Mouse (Mus musculus) kidney, postnatal 10 days (tissue): ENCODE measurements around the gene Nectin2.

Experiments
- DNase-seq: peaks from one replicate; pipeline ENCODE4 v3.0.0; 2021; ENCODE audit warnings: mixed read lengths

Gene Nectin2

DNA sequence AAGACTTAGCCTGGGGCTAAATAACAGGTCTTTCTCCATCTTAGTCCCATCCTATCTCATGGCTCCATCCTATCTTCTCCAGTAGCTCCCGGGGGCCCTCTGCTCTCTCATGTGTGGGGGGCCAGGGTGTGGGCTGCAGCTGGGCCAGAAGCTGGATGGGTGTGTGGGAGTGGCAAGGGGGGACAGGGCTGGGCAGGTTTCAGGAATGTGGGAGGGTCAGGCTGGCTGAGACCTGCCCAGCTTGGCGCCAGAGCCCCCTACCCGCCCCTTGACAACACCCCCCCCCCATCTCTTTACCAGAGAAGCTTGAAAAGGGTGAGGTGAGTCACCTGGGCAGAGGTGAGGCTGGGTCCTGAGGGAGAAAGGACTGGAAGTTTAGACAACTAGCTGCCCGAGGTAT is 18.7 kb upstream of the Nectin2 start:
- DNase-seq = peak; percentile 65

GRCm38 (mm10) chr7:19768251-19768650 is 18.0 kb upstream of the Nectin2 start:
- peak; percentile 56 for DNase-seq

- no peak for DNase-seq
Observed at GRCm38 (mm10) chr7:19764581-19764980, 14.3 kb upstream of the Nectin2 start.

- DNase-seq = no peak
Observed at GRCm38 (mm10) chr7:19763829-19764477, 13.7 kb upstream of the Nectin2 start.

- peak; percentile 67 for DNase-seq
Observed at GRCm38 (mm10) chr7:19762283-19762682, 12.0 kb upstream of the Nectin2 start.

DNA sequence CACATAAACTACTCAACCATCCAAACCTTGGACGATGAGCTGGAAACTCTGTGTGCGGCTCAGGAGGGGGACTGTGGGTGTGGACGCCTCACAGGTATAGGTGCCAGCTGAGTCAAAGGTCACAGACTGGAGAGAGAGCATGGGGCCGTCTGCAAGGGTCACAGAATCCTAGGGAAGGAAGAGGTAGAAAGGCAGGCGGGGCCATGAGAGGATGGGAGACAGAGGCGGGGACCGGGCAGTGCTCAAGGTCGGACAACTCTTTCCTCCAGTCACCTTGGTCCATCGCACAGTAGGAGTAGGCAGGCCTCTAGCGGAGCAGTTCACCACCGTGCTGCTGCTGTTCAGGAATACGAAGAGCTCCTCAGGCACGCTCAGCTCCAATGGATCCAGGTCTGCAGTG is 9.7 kb upstream of the Nectin2 start:
- DNase-seq = no peak

DNA sequence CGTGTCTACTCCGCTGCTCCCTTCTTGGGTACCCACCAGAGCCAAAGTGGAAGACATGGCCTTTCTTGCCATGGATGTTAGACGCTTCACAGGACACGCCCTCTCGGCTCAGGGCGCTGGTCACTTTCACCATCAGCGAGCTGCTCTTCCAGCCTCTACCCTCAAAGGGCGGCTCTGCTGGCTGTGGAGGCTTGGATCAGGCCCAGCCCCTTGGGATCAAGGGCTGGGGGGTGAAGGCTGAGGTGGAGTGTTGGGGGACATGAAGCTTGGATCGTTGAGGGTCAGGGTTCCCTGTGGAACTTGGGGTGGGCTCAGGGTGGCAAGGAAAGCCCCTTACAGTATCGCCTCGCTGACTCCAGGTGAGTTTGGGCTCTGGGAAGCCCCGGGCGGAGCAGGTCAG is 8.3 kb upstream of the Nectin2 start:
- no peak for DNase-seq

DNA sequence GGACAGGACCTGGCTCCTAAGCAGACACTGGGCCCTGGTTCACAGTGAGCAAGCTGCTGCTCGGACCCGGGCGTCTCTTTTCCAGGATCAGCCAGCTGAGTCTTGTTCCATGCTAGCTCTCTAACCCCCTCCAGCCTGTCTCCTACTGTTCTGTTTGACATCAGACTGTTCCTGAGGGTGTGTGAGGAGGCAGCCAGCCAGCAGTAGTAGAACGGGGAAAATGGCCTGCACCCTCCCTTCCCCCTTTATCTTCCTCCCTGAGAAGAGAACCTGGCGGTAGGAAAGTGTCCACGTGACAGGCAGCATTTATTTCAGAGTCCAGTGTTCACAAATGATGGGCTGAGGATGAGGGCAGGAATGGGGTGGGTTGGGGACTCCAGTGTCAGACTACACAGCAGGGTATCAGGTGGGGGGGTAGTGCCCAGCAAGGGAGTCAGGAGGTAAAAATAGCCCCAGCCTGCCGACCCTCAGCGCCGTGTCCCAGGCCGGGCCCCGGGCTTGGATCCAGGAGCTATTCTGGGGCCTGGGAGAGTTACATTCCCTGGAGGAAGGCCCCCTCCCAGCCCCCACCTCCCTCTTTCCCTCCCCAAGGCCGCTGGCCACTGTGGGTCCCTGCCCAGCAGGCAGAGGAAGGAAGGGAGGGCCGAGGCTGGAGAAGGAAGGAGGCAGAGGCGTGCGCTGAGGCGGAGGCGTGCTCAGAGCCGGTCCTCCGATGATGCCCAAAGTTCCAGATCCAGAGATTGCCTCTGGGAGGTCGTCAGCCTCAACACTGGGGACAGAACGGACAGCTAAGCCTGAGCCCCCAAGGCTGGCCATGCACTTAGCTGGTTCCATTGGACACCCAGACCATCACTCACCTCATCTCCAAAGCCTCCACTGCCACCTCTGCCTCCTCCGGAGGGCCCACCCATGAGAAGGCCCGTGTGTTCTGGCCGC is 5.8 kb upstream of the Nectin2 start:
- DNase-seq = peak; percentile 86

- no peak for DNase-seq
Observed at GRCm38 (mm10) chr7:19755008-19755407, 4.7 kb upstream of the Nectin2 start.

- no peak for DNase-seq
Observed at GRCm38 (mm10) chr7:19754065-19754464, 3.8 kb upstream of the Nectin2 start.

- peak; percentile 75 for DNase-seq
Observed at GRCm38 (mm10) chr7:19753587-19753986, 3.3 kb upstream of the Nectin2 start.

DNA sequence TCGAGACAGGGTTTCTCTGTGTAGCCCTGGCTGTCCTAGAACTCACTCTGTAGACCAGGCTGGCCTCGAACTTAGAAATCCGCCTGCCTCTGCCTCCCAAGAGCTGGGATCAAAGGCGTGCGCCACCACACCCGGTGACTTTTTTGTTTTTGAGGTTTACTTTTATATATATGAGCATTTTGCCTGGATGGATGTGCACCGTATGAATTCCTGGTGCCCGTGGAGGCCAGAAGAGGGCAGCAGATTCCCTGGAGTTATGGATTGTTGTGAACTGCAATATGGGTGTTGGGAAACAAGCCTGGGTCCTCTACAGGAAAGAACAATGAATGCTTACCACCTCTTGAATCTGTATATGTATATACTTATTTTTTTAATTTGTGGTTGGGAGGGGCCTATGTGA is 2.4 kb upstream of the Nectin2 start:
- DNase-seq = peak; percentile 49

- peak; percentile 47 for DNase-seq
Observed at GRCm38 (mm10) chr7:19751070-19751383, 744 bp upstream of the Nectin2 start.

DNA sequence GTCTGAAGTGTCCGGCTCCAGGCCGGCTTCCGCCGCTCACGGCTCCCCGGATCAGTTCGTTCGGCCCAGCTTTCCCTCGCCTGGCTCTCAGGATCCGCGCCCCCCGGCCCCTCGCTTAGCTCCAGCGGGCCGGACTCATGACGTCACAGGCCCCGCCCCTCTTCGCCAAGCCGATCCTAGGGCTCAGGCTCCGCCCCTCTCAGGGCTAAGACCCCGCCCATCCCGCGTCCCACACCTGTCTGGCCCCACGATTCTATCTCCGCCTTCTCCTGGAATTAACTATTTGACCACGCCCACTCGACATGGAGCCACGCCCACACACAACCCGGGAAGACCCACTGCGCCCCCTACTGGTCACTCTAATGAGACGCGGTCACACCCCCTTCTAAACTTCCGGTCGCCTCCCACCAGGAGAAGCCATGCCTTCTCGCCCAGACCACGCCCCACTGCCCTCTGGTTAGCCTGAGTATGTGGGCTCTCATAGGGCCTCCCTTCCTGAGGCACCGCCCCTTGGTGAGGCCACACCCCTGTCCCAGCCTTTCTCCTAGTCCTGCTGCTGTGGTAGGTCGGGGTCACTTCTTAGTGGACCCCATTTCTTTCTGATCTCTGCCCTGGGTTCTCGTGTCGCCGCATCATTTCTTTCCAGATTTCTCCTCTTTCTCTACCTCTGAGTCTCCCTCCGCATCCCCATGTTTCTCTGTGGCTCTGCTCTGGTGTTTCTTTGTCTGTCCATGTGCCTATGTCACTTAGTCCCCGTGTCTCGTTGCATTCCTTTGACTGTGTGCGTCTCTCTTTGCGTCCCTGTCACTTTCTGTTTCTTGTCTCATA is 680 bp downstream of the Nectin2 start:
- peak; percentile 99 for DNase-seq

GRCm38 (mm10) chr7:19748219-19749195 is 1.8 kb downstream of the Nectin2 start:
- DNase-seq = peak; percentile 72

GRCm38 (mm10) chr7:19747420-19748218 is 2.7 kb downstream of the Nectin2 start:
- peak; percentile 62 for DNase-seq

DNA sequence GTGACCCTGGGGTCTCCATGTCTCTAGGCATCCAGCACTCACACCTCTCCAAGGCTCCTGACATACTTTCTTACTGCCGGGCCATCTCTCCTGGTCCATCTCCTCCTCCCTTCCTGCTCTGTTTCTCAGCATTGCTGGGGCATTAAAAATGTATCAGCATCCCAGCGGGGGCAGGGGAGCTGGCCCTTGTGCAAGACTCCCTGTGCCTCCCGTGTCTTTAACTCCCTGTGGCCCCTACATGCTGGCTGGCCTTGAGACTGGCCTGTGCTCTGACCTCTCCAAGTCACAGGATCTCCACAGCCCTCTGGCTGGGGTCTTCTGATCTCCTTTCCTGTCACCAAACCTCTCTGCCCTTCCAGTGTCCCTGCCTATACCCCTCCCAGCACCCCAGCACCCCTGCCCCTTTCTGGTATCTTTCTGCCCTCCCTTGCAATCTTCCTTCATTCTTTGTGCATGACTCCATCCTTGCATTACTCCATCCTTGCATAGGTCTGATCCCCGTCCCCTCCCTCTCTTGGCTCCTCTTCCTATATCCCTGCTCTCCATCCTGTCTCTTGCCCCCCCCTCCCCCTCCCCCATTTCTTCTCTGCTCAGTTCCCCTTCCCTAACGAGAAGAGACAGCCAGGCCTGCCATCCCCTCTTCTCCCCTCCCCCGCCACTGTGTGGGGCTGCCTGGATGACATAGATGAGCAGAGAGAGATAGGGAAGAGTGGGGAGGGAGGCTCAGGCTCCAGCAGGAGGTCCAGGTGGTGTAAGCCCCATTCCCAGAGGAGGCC is 3.7 kb downstream of the Nectin2 start:
- no peak for DNase-seq

DNA sequence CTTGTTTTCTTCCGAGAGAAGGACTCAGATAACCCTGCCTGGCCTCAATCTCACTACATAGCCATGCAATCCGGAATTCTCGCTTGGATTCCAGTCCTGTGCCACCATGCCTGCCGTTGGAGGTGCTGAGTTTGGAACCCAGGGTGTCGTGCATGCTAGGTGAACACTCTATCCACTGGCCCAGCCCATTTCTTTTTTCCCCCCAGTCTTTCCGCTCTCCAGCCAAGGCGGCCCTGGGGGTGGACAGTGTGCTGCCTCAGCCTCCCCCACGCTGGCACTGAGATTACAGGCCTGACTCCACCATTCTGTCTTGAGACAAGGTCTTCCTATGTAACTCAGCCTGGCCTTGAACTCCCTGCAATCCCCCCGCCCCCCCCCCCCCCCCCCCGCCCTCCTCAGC is 4.3 kb downstream of the Nectin2 start:
- DNase-seq = no peak

GRCm38 (mm10) chr7:19744590-19745385 is 5.5 kb downstream of the Nectin2 start:
- peak; percentile 76 for DNase-seq

DNA sequence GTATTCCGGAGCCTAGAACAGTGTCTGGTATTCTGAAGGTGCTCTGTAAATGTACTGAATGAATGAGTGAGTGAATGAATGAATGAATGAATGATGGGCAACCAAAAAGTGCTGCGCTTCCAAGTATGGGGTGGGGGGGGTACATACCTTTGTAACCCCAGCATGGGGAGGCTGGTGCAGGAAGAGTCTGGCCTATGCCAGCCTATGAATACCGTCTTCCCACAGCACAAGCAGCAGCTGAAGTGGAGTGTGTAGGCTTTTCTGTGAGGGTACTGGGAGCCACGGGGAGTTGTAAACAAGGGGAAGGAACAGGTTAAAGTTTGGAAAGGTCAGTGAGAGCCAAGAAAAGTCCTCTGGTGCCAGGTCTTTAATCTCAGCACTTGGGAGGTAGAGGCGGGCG is 6.5 kb downstream of the Nectin2 start:
- no peak for DNase-seq
